Mouse (Mus musculus) ovary, postnatal 14 days (tissue): ENCODE measurements around the gene Arid1b.

Experiments used
- DNase-seq: peaks from one replicate; pipeline ENCODE4 v3.0.0; 2022; ENCODE audit warnings: low spot score

Arid1b gene

DNA sequence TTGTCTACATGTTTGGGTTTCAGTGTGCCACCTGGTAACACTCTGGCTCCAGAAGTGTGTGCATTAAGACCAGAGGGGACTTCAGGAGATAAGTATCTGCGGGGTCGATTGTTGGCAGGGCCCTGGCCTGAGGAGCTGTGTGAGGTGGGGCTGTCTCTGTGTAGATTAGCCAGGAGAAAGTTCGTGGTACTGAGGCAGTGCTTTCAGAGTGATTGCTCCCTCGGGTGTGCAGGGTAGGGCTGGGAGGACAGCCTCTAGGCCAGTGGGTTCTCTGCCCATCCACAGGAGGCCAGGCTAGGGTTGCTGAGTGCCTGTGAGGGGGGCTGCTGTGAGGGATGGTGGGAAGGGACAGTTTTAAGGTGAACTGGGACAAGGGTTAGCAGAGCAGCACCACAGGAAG, 63.2 kb downstream of the Arid1b start:
- DNase-seq: no peak

DNA sequence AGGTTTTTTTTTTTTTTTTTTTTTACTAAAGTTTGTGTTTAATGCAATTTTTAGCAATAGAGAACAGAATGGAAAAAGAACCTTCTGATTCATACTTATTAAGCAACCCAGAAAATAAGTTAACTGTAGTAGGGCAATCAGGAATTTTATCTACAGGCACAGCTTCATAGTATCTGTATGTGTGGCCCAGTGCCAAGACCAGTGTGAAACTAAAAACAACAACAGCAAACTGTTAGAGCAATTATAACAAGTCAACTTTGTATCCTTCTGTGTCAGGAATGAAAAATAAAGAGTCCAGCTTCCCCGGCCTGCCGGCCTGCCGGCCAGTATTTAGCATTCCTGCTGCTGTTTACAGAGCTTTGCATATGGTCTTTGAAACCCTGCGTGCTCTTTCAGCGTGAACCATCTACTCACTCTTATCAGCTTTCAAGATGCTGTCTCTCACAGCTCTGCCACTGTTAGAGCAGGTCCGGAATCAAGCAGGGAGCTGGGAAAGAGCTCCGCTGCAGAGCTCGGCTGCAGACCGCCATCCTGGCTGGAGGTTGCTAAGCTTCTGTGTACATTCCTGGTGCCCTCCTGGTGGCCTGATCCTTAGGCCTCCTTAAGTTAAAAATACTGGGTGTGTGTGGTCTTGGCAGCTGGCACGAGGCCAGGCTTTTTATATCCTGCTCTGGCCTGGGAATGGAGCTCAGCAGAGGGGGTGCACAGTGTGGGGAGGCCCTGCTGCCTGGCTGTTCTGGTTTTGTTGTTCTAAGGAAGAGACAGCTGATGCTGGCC, 64.0 kb downstream of the Arid1b start:
- peak; percentile 37 for DNase-seq

- DNase-seq: no peak
Measured at GRCm38 (mm10) chr17:5059092-5059601, 65.0 kb downstream of the Arid1b start.

DNA sequence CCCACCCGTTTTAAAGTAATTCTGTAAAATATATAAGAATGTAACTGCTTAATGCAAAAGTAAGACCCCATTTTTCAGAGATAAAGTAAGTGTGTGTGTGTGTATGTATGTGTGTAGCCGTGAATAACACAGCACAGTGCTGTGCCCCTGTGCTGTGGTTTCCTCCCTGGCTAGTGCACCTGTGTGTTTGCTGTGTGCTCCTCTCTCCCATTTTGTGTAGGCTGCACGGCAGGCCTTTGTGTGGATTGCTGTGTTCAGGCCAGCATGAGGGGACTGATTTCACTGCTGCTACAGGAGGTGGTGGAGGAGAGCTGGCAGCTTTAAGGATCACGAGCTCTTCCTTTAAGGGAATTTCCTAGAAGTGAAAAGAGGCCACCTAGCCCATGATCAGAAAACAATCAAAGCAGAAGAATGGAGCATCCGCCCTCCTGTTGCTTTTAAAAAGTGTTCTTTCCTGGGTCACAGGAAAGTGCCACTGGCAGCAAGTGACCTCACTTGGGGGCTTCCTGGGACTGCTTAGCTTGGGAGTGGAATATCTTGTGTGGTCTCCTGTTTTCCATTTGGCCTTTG, 66.5 kb downstream of the Arid1b start:
- no peak for DNase-seq

- DNase-seq: no peak
Measured at GRCm38 (mm10) chr17:5061183-5061582, 67.1 kb downstream of the Arid1b start.

DNA sequence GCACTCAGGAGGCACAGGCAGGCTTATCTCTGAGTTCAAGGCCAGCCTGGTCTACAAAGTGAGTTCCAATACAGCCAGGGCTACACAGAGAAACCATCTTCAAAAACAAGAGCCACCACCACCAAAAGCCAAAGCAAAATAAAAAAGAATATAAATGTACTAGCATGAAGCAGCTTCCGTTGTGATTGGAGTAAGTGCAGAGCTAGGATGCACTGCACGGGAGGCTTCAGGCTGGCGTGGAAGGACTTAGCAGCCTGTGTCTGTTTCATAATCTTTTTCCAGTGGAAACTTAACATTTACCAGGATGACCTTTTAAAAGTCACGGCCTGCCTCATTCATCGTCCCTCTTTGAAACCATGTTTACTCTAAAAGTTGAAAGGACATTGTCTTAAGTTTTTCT, 67.5 kb downstream of the Arid1b start:
- no peak for DNase-seq

- no peak for DNase-seq
Measured at GRCm38 (mm10) chr17:5063471-5064176, 69.5 kb downstream of the Arid1b start.

DNA sequence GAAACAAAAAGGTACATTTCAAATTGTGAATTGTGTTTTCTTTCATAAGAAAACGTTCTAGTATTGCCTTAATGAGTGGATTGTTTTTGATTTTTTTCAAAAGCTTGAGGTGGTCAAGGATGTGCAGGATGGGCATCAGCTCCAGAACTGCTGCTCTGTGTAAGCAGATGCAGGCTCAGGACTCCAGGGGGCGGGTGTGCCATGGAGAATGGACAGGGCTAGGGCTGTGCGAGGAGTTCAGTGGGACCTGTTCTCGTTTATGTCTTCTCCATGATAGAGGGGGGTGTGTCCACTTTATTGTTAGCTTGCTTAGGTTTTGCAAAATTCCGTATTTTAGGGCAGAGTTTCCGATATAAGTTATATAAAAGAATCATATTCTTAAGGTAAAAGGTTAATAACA, 70.6 kb downstream of the Arid1b start:
- DNase-seq: no peak

DNA sequence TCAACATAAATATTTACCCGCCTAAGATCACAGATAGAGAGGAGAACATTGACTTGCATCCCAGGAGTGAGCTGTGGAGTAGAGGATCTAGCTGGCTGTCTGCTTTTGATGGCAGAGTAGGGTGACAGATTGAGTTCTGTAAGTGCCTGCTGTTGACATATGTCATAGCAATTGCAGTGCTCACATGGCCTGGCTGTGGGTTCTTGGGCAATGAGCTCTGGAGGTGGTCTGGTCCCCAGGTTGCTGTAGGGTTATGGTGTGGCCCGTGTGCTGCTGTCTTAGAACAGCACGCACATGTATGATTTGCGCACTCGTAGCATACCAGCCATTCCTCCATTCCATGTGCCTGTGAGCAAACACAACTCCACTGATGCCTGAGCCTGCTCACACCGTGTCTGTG, 71.1 kb downstream of the Arid1b start:
- DNase-seq: no peak

DNA sequence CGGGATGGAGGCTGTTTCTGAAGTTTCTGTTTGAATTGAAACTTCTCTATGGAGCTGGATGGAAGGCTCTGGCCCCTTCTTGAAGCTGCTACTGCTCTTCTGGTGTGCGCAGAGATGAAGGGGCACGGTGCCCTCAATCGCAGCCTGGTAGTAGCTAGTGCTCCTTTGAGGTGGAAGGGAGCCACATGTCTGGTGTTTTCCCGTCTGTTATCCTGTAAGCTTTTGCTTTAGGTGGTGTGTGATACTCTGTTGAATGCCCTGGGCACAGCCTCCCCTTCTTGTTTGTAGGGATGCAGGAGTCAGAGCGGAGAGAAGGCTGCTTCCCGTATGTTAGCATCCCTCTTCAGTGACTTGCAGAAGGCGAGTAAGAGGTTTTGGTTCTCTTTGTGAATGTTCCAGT, 72.7 kb downstream of the Arid1b start:
- DNase-seq: no peak

DNA sequence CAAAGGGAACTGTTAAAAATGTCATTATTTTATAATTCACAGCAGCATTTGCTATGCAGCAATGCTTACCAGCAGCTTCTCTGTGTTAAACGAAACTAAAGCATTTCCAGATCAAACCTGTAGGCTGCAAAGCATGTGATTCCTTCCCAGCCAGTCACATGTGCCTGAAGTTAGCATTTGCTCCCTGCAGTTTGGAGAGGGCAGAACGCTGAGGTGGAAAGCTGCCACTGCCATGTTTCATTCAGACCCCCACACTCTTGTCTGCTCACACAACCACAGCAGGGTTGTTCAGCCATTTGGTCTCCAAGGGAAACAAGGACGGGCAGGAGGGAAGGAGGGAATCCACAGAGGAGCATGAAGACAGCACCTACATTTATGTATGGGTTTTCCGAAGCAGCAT, 73.1 kb downstream of the Arid1b start:
- no peak for DNase-seq

GRCm38 (mm10) chr17:5070399-5070798, 76.3 kb downstream of the Arid1b start:
- DNase-seq: no peak

- DNase-seq: no peak
Measured at GRCm38 (mm10) chr17:5072539-5072938, 78.4 kb downstream of the Arid1b start.

GRCm38 (mm10) chr17:5074752-5075506, 80.8 kb downstream of the Arid1b start:
- DNase-seq: no peak

- DNase-seq: no peak
Measured at GRCm38 (mm10) chr17:5077996-5078395, 83.9 kb downstream of the Arid1b start.

DNA sequence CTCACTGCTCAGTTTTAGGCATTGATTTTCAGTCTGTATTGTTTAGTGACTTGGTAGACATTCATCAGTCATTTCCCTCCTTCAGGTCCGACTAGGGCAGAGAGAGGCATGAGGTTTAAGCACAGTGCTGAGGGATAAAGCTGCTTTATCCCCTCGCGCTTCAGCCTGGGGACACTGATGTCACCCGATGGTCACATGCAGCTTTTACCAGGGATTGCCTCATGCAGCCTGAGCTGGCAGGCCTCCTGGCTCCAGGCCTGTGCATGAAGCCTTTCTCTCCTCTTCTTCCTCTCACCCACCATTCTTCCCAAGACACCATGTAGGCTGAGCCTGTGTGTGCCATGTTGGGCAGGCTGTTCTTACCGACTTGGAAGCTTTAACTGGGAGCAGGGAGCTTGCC, 84.4 kb downstream of the Arid1b start:
- DNase-seq: no peak

DNA sequence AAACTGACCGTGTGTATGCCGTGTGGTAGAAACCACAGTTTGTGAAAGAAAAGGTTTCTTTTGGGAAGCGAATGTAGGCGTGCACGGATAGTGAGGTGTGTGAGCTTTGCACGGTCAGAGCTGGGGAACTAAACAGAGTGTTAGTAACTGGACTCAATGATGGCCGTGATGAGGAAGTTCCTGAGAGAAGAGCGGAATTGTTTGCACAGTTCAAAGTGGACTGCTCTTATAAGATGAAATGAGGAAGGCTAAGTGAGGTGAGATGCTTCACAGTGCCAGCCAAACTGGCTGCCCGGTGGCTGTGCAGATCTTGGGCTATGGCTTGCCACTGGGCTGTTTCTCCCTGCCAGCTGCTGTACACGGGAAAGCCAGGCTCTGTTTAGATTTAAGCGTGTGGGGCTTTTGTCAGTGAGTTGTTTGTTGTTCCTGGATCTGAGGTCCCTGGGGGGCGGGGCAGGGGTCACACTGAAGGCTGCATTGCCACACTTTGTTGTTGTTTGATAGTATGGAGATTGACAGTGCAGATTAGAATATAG, 86.8 kb downstream of the Arid1b start:
- no peak for DNase-seq

DNA sequence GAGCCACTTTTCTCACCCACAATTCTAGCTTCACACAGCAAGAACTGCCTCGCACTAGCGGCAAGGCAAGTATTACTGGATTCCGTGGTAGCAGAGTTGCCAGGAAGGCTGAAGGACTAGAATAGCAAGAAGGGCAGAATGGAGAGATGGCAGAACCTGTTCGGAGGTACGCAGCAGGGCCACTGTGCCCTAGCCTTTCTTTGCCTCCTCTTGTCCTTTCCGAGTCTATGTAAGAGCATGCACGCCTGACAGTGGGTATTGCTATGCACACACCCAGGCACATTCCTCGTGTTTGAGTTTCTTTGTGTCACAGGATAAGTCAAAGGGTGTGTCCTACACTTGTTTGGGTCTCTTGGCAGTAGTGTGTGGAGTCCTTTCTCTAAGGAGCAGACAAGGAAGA, 88.1 kb downstream of the Arid1b start:
- DNase-seq: no peak

DNA sequence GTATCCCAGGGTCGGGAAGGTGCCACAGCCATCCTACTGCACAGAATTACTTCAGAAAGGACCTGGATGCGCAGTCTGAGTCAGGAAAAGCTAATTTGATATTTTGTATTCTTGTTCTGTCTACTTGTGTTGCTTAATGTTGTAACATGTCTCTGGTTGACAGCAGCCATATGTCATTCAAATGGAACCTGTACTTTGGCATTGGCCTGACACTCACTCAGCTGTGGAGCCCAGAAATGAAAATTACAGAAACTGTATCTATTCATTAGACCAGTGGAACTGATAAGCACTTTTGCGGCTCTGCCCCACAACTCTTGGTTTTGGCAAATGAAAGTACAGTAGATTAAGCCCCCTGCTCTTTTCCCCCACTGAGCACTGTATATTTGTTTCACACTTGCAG, 89.4 kb downstream of the Arid1b start:
- DNase-seq: no peak

DNA sequence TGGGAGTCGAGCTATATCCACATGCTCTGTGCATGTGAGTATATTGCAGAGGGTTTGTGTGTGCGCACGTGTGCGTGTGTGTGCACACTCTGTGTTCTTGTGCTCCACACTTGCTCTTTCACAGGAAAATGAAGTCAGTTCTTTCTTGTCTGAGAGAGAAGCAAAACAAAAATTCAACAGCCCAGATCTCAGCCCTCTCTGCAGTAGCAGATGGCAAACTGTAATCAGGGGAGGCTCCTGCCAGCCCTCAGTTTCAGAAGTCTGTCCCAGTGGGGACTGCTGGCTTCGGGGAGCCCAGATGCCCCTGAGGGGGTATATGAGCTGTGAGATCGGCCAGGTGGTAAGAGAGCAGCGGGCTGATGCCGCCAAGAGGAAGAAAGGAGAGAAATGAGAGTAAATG, 90.0 kb downstream of the Arid1b start:
- DNase-seq: no peak

- no peak for DNase-seq
Measured at GRCm38 (mm10) chr17:5085004-5085403, 90.9 kb downstream of the Arid1b start.

DNA sequence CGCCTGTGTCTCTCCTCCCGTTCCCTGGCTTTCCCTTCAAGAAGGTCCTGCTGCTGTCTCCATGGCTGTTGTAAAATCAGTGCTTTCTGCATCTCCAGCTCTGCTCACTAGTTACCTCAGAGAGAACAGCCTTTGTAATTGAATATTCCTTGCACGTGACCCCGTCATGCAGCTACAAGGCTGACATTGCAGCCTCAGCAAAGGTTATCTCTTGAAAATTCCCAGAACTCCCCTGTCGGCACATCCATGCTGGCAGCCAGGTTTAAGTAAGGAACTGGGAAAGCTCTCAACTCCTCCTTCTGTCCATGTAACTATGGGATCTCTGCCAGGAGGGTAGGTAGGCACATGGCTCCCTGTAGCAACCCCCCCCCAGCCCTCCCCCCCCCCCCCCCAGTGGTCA, 91.8 kb downstream of the Arid1b start:
- DNase-seq: no peak
